Mouse (Mus musculus) intestine, postnatal 0 days (tissue): ENCODE data around the gene Atp5h. TPM values are rescaled to one million over a fixed set of nuclear protein-coding genes. Genes with fewer than 3 reads are reported as not detected.

Experiments used
- ATAC-seq: fragments of 200-750 bp; cut with Nextera tagmentation; 2 replicates; pipeline ENCODE4 v1.8.0; 2017; ENCODE audit warnings: mild to moderate bottlenecking, moderate TSS enrichment, moderate library complexity
- H3K27ac ChIP-seq: fragments of 300-500 bp; sonication (generic); 2 replicates; pipeline ENCODE4 v1.5.1; 2014; ENCODE audit warnings: mild to moderate bottlenecking, low read depth, low read length, moderate library complexity
- H3K27me3 ChIP-seq: fragments of 300-500 bp; sonication (generic); replicated peaks from 2 replicates; pipeline ENCODE4 v1.6.1; 2014; ENCODE audit warnings: low read length, mixed read lengths; ENCODE audit not compliant: control insufficient read depth, insufficient read depth
- H3K36me3 ChIP-seq: fragments of 300-500 bp; sonication (generic); 2 replicates; pipeline ENCODE4 v1.6.1; 2014; ENCODE audit warnings: mild to moderate bottlenecking, moderate library complexity; ENCODE audit not compliant: control insufficient read depth, insufficient read depth
- H3K4me1 ChIP-seq: fragments of 300-500 bp; sonication (generic); replicated peaks from 2 replicates; pipeline ENCODE4 v1.6.1; 2014; ENCODE audit warnings: antibody characterized with exemption, low read length, mixed read lengths; ENCODE audit not compliant: control insufficient read depth, insufficient read depth
- H3K4me2 ChIP-seq: fragments of 300-500 bp; sonication (generic); replicated peaks from 2 replicates; pipeline ENCODE4 v1.6.1; 2014; ENCODE audit warnings: low read depth, mild to moderate bottlenecking, moderate library complexity
- H3K4me3 ChIP-seq: fragments of 300-500 bp; sonication (generic); 2 replicates; pipeline ENCODE4 v1.5.1; 2014; ENCODE audit warnings: low read depth, low read length
- H3K9ac ChIP-seq: fragments of 300-500 bp; sonication (generic); 2 replicates; pipeline ENCODE4 v1.6.1; 2014; ENCODE audit warnings: mild to moderate bottlenecking, low read depth, low read length
- H3K9me3 ChIP-seq: fragments of 300-500 bp; sonication (generic); 2 replicates; pipeline ENCODE4 v1.6.1; 2016; ENCODE audit warnings: mixed run types; ENCODE audit not compliant: control insufficient read depth
- CTCF ChIP-seq: sonication (generic); IDR thresholded peaks from 2 replicates; pipeline ENCODE4 v1.5.1; 2016; ENCODE audit warnings: low read depth, mild to moderate bottlenecking, control low read depth, antibody characterized with exemption, moderate library complexity
- WGBS: fragments of 180-500 bp; shearing (Covaris S2); extraction: QIAGEN DNeasy Blood & Tissue Kit; methylation state at CpG from one replicate; pipeline ENCODE4 v1.1.7; 2014; 5-methylcytosine and 5-hydroxymethylcytosine counted together
- polyA plus RNA-seq: library from polyadenylated mRNA; unstranded; fragments of >200 nt; fragmentation: Nextera tagmentation; extraction: Ambion mirVana; gene quantifications from 2 replicates; pipeline ENCODE4 v1.2.1, GENCODE M21; 2015

The Atp5h gene
- polyA plus RNA-seq, 1 experiment from 2014 or later, result 1,272 TPM

DNA sequence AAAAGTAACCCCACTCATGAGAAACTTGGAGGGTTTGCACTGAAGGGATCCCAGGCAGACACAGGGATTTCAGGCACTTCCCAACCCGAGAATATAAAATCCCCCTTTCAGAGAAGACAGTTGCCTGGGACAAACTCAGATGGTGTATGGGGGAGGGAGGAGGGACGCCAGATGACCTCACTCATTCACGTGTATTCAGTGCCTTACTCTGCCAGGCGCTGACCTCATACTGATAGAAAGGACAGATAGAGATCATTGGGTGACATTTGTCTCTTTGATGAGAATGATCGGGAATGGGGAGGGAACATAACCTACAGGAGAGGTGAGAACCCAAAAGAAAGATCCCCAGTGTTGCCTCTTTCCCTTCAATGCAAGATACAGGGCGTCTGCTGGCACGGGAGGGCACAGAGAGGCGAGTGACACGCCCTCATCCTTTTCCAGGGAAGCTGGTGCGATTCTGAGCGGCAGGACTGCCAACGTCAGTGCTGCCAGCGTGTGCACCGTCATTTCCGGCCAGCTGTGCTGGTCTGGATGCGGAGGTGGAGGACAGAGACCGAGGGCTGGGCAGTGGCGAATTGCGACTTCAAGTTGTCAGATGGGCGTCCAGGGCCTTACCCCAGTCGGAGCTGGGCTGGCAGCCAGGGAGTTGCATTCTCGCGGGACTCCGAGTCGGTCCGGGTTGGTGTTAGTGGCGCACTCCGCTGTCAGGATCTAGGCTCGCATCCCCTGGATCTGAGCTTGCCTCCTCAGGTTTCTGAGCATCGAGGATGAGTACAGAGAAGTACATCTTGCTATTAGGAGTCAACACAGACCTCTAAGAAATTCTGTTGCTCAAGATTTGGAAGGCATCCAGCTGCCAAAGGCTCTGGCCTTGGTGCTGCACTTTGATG, 45.7 kb downstream of the Atp5h start:
- H3K9ac ChIP-seq, result 0 out of 2 replicates have a peak overlapping the region, but pooled peaks have one; percentile 1
- H3K36me3 ChIP-seq, result no peaks in the 10 kb centered on the region
- no peaks in the 10 kb centered on the region for H3K9me3 ChIP-seq
- TF ChIP-seq CTCF, result no peak
- peaks cover 9% of the 10 kb centered on the region for H3K27me3 ChIP-seq
- peak overlapping the region; percentile 65 for H3K4me2 ChIP-seq
- WGBS, result 3% methylated on average over 30 of the region's 30 CpGs
- peak overlapping the region; percentile 32 for H3K4me3 ChIP-seq
- no peak overlapping the region for H3K27ac ChIP-seq
- ATAC-seq, result peak; percentile 34; the same call in 1 of the 2 replicates
- no peaks in the 10 kb centered on the region for H3K4me1 ChIP-seq

GRCm38 (mm10) chr11:115372737-115373136, 47.0 kb downstream of the Atp5h start:
- 50% methylated on average over 2 of the region's 2 CpGs for WGBS
- H3K4me1 ChIP-seq, result no peaks in the 10 kb centered on the region
- no peak overlapping the region for H3K4me3 ChIP-seq
- ATAC-seq, result no peak
- no peaks in the 10 kb centered on the region for H3K9me3 ChIP-seq
- no peaks in the 10 kb centered on the region for H3K36me3 ChIP-seq
- H3K9ac ChIP-seq, result no peak overlapping the region
- no peak for TF ChIP-seq CTCF
- no peak overlapping the region for H3K27ac ChIP-seq
- no peak overlapping the region for H3K4me2 ChIP-seq
- peaks cover 9% of the 10 kb centered on the region for H3K27me3 ChIP-seq

- Histone ChIP-seq H3K36me3 (no peaks in the 10 kb centered on the region), H3K4me2 (no peak overlapping the region), H3K27me3 (peaks cover 16% of the 10 kb centered on the region), H3K4me3 (no peak overlapping the region), H3K4me1 (no peaks in the 10 kb centered on the region), H3K9me3 (no peaks in the 10 kb centered on the region), H3K9ac (no peak overlapping the region), H3K27ac (no peak overlapping the region)
- no peak for TF ChIP-seq CTCF
- WGBS, result 67% methylated on average over 1 of the region's 1 CpGs
- ATAC-seq, result no peak
Measured at GRCm38 (mm10) chr11:115372015-115372414, 47.7 kb downstream of the Atp5h start.

DNA sequence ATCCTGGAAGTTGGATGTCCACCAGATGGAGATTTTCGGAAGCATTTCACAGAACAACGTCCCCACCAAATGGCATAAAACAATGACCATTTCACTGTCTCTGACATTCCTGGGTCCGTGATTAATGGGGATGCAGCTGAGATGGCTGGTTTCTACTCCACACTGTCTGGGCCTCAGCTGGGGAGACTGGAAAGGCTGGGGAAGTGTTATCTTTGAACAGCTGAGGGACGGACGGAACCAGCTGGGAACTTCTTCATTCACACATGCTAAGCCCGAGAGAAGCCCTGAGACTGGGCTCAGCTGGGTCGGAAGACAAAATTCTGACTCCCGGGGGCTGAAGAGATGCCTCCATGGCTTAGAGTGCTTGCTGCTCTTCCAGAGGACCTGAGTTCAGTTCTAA, 48.4 kb downstream of the Atp5h start:
- ATAC-seq, result no peak
- H3K4me1 ChIP-seq, result no peaks in the 10 kb centered on the region
- H3K4me3 ChIP-seq, result no peak overlapping the region
- WGBS, result 69% methylated on average over 8 of the region's 8 CpGs
- H3K9ac ChIP-seq, result no peak overlapping the region
- no peak overlapping the region for H3K4me2 ChIP-seq
- H3K36me3 ChIP-seq, result no peaks in the 10 kb centered on the region
- H3K27ac ChIP-seq, result no peak overlapping the region
- H3K27me3 ChIP-seq, result peaks cover 18% of the 10 kb centered on the region
- H3K9me3 ChIP-seq, result no peaks in the 10 kb centered on the region
- no peak for TF ChIP-seq CTCF

GRCm38 (mm10) chr11:115370368-115370767, 49.4 kb downstream of the Atp5h start:
- no peak for ATAC-seq
- no peaks in the 10 kb centered on the region for H3K9me3 ChIP-seq
- H3K27ac ChIP-seq, result no peak overlapping the region
- H3K9ac ChIP-seq, result no peak overlapping the region
- TF ChIP-seq CTCF, result no peak
- H3K36me3 ChIP-seq, result no peaks in the 10 kb centered on the region
- H3K27me3 ChIP-seq, result peaks cover 23% of the 10 kb centered on the region
- H3K4me3 ChIP-seq, result no peak overlapping the region
- WGBS, result 67% methylated on average over 7 of the region's 7 CpGs
- H3K4me1 ChIP-seq, result no peaks in the 10 kb centered on the region
- no peak overlapping the region for H3K4me2 ChIP-seq

- Histone ChIP-seq H3K4me2 (peak within 1 kb of the TSS; percentile 93), H3K36me3 (no peaks in the 10 kb centered on the region), H3K4me1 (no peaks in the 10 kb centered on the region), H3K9me3 (no peaks in the 10 kb centered on the region), H3K4me3 (peak within 1 kb of the TSS; percentile 56), H3K27ac (no peak within 1 kb of the TSS), H3K9ac (peak within 1 kb of the TSS; percentile 50), H3K27me3 (peaks cover 14% of the 10 kb centered on the region)
- WGBS, result under 1% methylated on average over 38 of the region's 39 CpGs
- TF ChIP-seq CTCF, result no peak
- ATAC-seq, result peak; percentile 74
Measured at GRCm38 (mm10) chr11:115367395-115367944, 52.3 kb downstream of the Atp5h start, which contains the start of gene Hid1. Gene Hid1 (minus strand): TSS chr11:115367756.
